Mouse (Mus musculus) heart, adult 2 months (tissue): Measurements from ENCODE around the gene Mmp27. TPM values are rescaled to one million over a fixed set of nuclear protein-coding genes. Genes with fewer than 3 reads are reported as not detected.

Source experiments
- DNase-seq, 2 experiments: peaks; one replicate each; pipeline ENCODE4 v3.0.0; 2021
- H3K27ac ChIP-seq: fragments of 200-600 bp; 2 replicates; pipeline ENCODE4 v1.8.1; 2022
- H3K27me3 ChIP-seq: fragments of 200-500 bp; 2 replicates; pipeline ENCODE4 v1.6.1; 2012; ENCODE audit warnings: mild to moderate bottlenecking, low read length, inconsistent platforms, mixed read lengths; ENCODE audit not compliant: control insufficient read depth, insufficient read depth
- H3K36me3 ChIP-seq: fragments of 200-500 bp; 2 replicates; pipeline ENCODE4 v1.6.1; 2012; ENCODE audit warnings: low read length, inconsistent platforms; ENCODE audit not compliant: control insufficient read depth, insufficient read depth
- H3K4me1 ChIP-seq: fragments of 200-500 bp; 2 replicates; pipeline ENCODE4 v1.6.1; 2011; ENCODE audit warnings: low read length; ENCODE audit not compliant: control insufficient read depth, insufficient read depth
- H3K4me3 ChIP-seq: fragments of 200-600 bp; 2 replicates; pipeline ENCODE4 v1.8.1; 2022
- H3K79me2 ChIP-seq: fragments of 200-500 bp; replicated peaks from 2 replicates; pipeline ENCODE4 v1.6.1; 2012; ENCODE audit warnings: mild to moderate bottlenecking, inconsistent platforms, low read length, moderate library complexity, mixed read lengths; ENCODE audit not compliant: control insufficient read depth, insufficient read depth
- H3K9ac ChIP-seq: fragments of 200-500 bp; 2 replicates; pipeline ENCODE4 v1.6.1; 2012; ENCODE audit warnings: low read depth, mild to moderate bottlenecking, control low read depth, inconsistent platforms, low read length, mixed read lengths
- CTCF ChIP-seq: fragments of 200-600 bp; IDR thresholded peaks from 2 replicates; pipeline ENCODE4 v1.8.1; 2022; ENCODE audit warnings: antibody characterized with exemption, mild to moderate bottlenecking, moderate library complexity
- EP300 ChIP-seq: fragments of 200-500 bp; IDR thresholded peaks from 2 replicates; pipeline ENCODE4 v1.6.1; 2011; ENCODE audit warnings: low read depth, low read length, control low read depth; ENCODE audit not compliant: insufficient read depth
- POLR2A ChIP-seq: fragments of 200-500 bp; IDR thresholded peaks from 2 replicates; pipeline ENCODE4 v1.6.1; 2011; ENCODE audit warnings: mild to moderate bottlenecking, low read depth, low read length, control low read depth; ENCODE audit not compliant: insufficient read depth
- WGBS: fragments of 180-500 bp; shearing (Covaris S2); methylation state at CpG from one replicate; pipeline ENCODE4 v1.1.7; 2018; 5-methylcytosine and 5-hydroxymethylcytosine counted together
- intact Hi-C: fragments of 180-260 bp; cut with DNase I; formaldehyde crosslinking; loops from one replicate; pipeline ENCODE4 v1.15.1; 2025
- polyA plus RNA-seq: library from polyadenylated mRNA; depleted of rRNA; stranded (reverse); fragments of >200 nt; gene quantifications from 2 replicates; pipeline ENCODE4 v1.2.3, GENCODE M21; 2012
- total RNA-seq, 2 experiments: library from RNA; stranded (reverse); gene quantifications; 2 replicates each; pipeline ENCODE4 v1.2.3; 2021

Gene Mmp27
- total and polyA plus RNA-seq, 3 experiments = 0.11 to 0.21 (median 0.13) TPM

GRCm38 (mm10) chr9:7551943-7552342, 19.3 kb upstream of the Mmp27 start:
- H3K27me3 ChIP-seq = no peaks in the 10 kb centered on the region
- DNase-seq = no peak
- H3K4me3 ChIP-seq = no peak overlapping the region
- H3K79me2 ChIP-seq = no peaks in the 10 kb centered on the region
- no peak overlapping the region for H3K27ac ChIP-seq
- TF ChIP-seq EP300 (no peak), CTCF (no peak), POLR2A (no peak)
- no peaks in the 10 kb centered on the region for H3K36me3 ChIP-seq
- no peaks in the 10 kb centered on the region for H3K4me1 ChIP-seq
- intact Hi-C loops = no loop called here
- H3K9ac ChIP-seq = no peak overlapping the region

GRCm38 (mm10) chr9:7553536-7553935, 17.7 kb upstream of the Mmp27 start:
- intact Hi-C loops = no loop called here
- DNase-seq = no peak
- Histone ChIP-seq H3K27me3 (no peaks in the 10 kb centered on the region), H3K79me2 (no peaks in the 10 kb centered on the region), H3K4me3 (no peak overlapping the region), H3K4me1 (no peaks in the 10 kb centered on the region; the same call in 1 of the 2 replicates), H3K27ac (no peak overlapping the region), H3K9ac (no peak overlapping the region), H3K36me3 (no peaks in the 10 kb centered on the region)
- TF ChIP-seq EP300 = no peak
- no peak for TF ChIP-seq CTCF
- WGBS = 44% methylated on average over 3 of the region's 3 CpGs

GRCm38 (mm10) chr9:7554382-7554781, 16.8 kb upstream of the Mmp27 start:
- no peaks in the 10 kb centered on the region for H3K79me2 ChIP-seq
- H3K9ac ChIP-seq = no peak overlapping the region
- H3K36me3 ChIP-seq = no peaks in the 10 kb centered on the region
- no peaks in the 10 kb centered on the region for H3K27me3 ChIP-seq
- WGBS = 23% methylated on average over 3 of the region's 3 CpGs
- H3K4me3 ChIP-seq = no peak overlapping the region
- intact Hi-C loops = loop anchor here (1.0 kb wide), 1 partner anchor 41 kb away; no protein-coding TSS in a partner anchor
- H3K27ac ChIP-seq = no peak overlapping the region
- H3K4me1 ChIP-seq = no peaks in the 10 kb centered on the region; the same call in 1 of the 2 replicates
- peak; percentile 23 to 55 for DNase-seq
- TF ChIP-seq EP300 (no peak), CTCF (peak; percentile 72)

- Histone ChIP-seq H3K4me1 (no peaks in the 10 kb centered on the region; the same call in 1 of the 2 replicates), H3K27me3 (no peaks in the 10 kb centered on the region), H3K36me3 (no peaks in the 10 kb centered on the region), H3K4me3 (no peak within 1 kb of the TSS), H3K79me2 (no peaks in the 10 kb centered on the region), H3K27ac (no peak within 1 kb of the TSS), H3K9ac (no peak within 1 kb of the TSS)
- 79% methylated on average over 8 of the region's 8 CpGs for WGBS
- TF ChIP-seq POLR2A (no peak), CTCF (no peak), EP300 (no peak)
- no peak for DNase-seq
- intact Hi-C loops = no loop called here
Measured at GRCm38 (mm10) chr9:7558221-7559017, 12.8 kb upstream of the Mmp27 start, which contains the start of gene Mmp8. Gene Mmp8 (plus strand): TSS chr9:7558456.

- no peak overlapping the region for H3K27ac ChIP-seq
- H3K79me2 ChIP-seq = no peaks in the 10 kb centered on the region
- 73% methylated on average over 4 of the region's 4 CpGs for WGBS
- H3K36me3 ChIP-seq = no peaks in the 10 kb centered on the region
- H3K27me3 ChIP-seq = no peaks in the 10 kb centered on the region
- H3K9ac ChIP-seq = no peak overlapping the region
- no peak overlapping the region for H3K4me3 ChIP-seq
- no peak for TF ChIP-seq CTCF
- TF ChIP-seq EP300 = no peak
- TF ChIP-seq POLR2A = no peak
- intact Hi-C loops = no loop called here
- DNase-seq = no peak
- H3K4me1 ChIP-seq = no peaks in the 10 kb centered on the region; the same call in 1 of the 2 replicates
Measured at GRCm38 (mm10) chr9:7560026-7560425, 11.2 kb upstream of the Mmp27 start.

- Histone ChIP-seq H3K27me3 (no peaks in the 10 kb centered on the region), H3K27ac (no peak overlapping the region), H3K79me2 (no peaks in the 10 kb centered on the region), H3K9ac (no peak overlapping the region), H3K4me3 (no peak overlapping the region), H3K36me3 (no peaks in the 10 kb centered on the region), H3K4me1 (peaks cover 3% of the 10 kb centered on the region; the same call in 1 of the 2 replicates)
- TF ChIP-seq POLR2A (no peak), EP300 (no peak), CTCF (no peak)
- DNase-seq = no peak
- intact Hi-C loops = no loop called here
- 58% methylated on average over 7 of the region's 7 CpGs for WGBS
Measured at GRCm38 (mm10) chr9:7567376-7567775, 3.8 kb upstream of the Mmp27 start.
